Mouse (Mus musculus): ENCODE results near the gene Crabp2.

DNA sequence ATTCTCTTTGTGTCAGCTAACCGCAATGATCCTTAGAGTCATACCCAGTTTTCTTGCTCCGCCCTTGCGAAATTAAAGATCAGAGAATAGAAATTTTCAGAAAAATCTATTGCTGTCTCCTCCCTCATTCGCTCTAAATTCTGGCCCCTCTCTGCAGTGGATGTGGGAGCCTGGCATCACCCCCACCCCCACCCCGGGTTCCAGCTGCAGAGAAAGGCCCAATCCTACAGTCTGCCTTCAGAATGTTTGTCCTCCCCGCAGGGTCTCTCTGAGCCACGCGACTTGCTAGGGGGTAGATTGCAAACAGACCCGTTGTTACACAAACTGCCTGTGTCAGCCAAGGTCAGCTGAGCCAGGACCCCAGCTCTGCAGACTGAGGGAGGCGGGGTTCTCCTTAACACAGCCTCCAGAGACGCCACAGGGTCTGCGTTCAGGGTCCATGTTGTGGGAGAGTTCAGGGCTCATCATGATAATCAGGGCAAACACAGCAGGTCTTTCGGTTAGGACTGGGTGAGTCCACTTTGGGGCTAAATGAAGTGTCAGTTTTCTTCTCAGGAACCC is 1.6 kb downstream of the Crabp2 start:
- TF ChIP-seq POLR2A (IDR thresholded peaks at IDR 0.05; ENCODE audit: low read depth, low read length) (no peak), CTCF (IDR thresholded peaks at IDR 0.05; ENCODE audit: extremely low read depth, insufficient read length, insufficient replicate concordance, low read depth, low read length) (no peak)

All from small intestine, adult 2 months (tissue).